Mouse (Mus musculus) C2C12 (cell line): ENCODE results near the gene Nom1.

ENCODE experiments used
- CEBPB ChIP-seq: IDR thresholded peaks from one replicate; pipeline ENCODE4 v1.6.1; 2011; ENCODE audit warnings: low read depth, mild to moderate bottlenecking, control low read depth, moderate library complexity
- CTCF ChIP-seq: IDR thresholded peaks from one replicate; pipeline ENCODE4 v1.5.1; 2011; ENCODE audit not compliant: control insufficient read depth, insufficient read depth, insufficient read length
- FOSL1 ChIP-seq: IDR thresholded peaks from one replicate; pipeline ENCODE4 v1.8.0; 2011; ENCODE audit warnings: mild to moderate bottlenecking, low read length; ENCODE audit not compliant: poor library complexity, insufficient read depth, severe bottlenecking
- MAX ChIP-seq: IDR thresholded peaks from one replicate; pipeline ENCODE4 v1.6.1; 2011; ENCODE audit warnings: mild to moderate bottlenecking, control low read depth
- MYOD1 ChIP-seq: IDR thresholded peaks from one replicate; pipeline ENCODE4 v1.6.1; 2011; ENCODE audit warnings: low read depth; ENCODE audit not compliant: control insufficient read depth, insufficient read length
- MYOG ChIP-seq: IDR thresholded peaks from one replicate; pipeline ENCODE4 v1.6.1; 2011; ENCODE audit not compliant: control insufficient read depth, insufficient read length; ENCODE audit errors: extremely low read depth
- USF1 ChIP-seq: IDR thresholded peaks from one replicate; pipeline ENCODE4 v1.6.1; 2011; ENCODE audit warnings: low read depth, mild to moderate bottlenecking, control low read depth, moderate library complexity

- TF ChIP-seq MAX (no peak), MYOG (no peak), CTCF (no peak), MYOD1 (no peak), CEBPB (no peak), USF1 (no peak), FOSL1 (no peak)
These were observed 43.2 kb downstream of the Nom1 start for GRCm38 (mm10) chr5:29477474-29478207.
